Mouse (Mus musculus) liver, postnatal 0 days (tissue): ENCODE measurements around the gene Sox6. TPM values are rescaled to one million over a fixed set of nuclear protein-coding genes. Genes with fewer than 3 reads are reported as not detected.
A peak's percentile ranks its signal among the peaks of the same experiment; 100 is the strongest.

Experiments
- ATAC-seq: fragments of 200-750 bp; cut with Nextera tagmentation; 2 replicates; pipeline ENCODE4 v1.8.0; 2017; ENCODE audit warnings: mild to moderate bottlenecking, moderate library complexity
- DNase-seq: peaks from one replicate; pipeline ENCODE4 v3.0.0-alpha.2; 2016
- H3K27ac ChIP-seq: fragments of 300-500 bp; sonication (generic); 2 replicates; pipeline ENCODE4 v1.5.1; 2014; ENCODE audit warnings: antibody characterized with exemption, moderate library complexity, mild to moderate bottlenecking, low read depth
- H3K27me3 ChIP-seq: fragments of 300-500 bp; sonication (generic); 2 replicates; pipeline ENCODE4 v1.6.1; 2014; ENCODE audit warnings: low read length, control low read depth, mixed read lengths; ENCODE audit not compliant: insufficient read depth
- H3K36me3 ChIP-seq: fragments of 300-500 bp; sonication (generic); replicated peaks from 2 replicates; pipeline ENCODE4 v1.6.1; 2014; ENCODE audit warnings: mild to moderate bottlenecking, control low read depth, low read length, moderate library complexity, mixed read lengths; ENCODE audit not compliant: insufficient read depth
- H3K4me1 ChIP-seq: fragments of 300-500 bp; sonication (generic); 2 replicates; pipeline ENCODE4 v1.6.1; 2014; ENCODE audit warnings: antibody characterized with exemption, mild to moderate bottlenecking, control low read depth; ENCODE audit not compliant: insufficient read depth
- H3K4me2 ChIP-seq: fragments of 300-500 bp; sonication (generic); 2 replicates; pipeline ENCODE4 v1.6.1; 2014; ENCODE audit warnings: low read depth, mild to moderate bottlenecking, low read length, moderate library complexity, mixed read lengths
- H3K4me3 ChIP-seq: fragments of 300-500 bp; sonication (generic); 2 replicates; pipeline ENCODE4 v1.5.1; 2014; ENCODE audit warnings: low read depth, low read length
- H3K9ac ChIP-seq: fragments of 300-500 bp; sonication (generic); replicated peaks from 2 replicates; pipeline ENCODE4 v1.6.1; 2014; ENCODE audit warnings: mild to moderate bottlenecking, moderate library complexity
- H3K9me3 ChIP-seq: fragments of 300-500 bp; sonication (generic); 2 replicates; pipeline ENCODE4 v1.6.1; 2016; ENCODE audit warnings: mild to moderate bottlenecking, control low read depth, low read length, mixed read lengths
- CTCF ChIP-seq: sonication (generic); IDR thresholded peaks from 2 replicates; pipeline ENCODE4 v1.5.1; 2016; ENCODE audit warnings: antibody characterized with exemption, low read depth
- EP300 ChIP-seq: IDR thresholded peaks from 2 replicates; pipeline ENCODE4 v1.6.1; 2016; ENCODE audit warnings: antibody characterized with exemption, low read depth, mild to moderate bottlenecking
- WGBS: fragments of 180-500 bp; shearing (Covaris S2); extraction: QIAGEN DNeasy Blood & Tissue Kit; methylation state at CpG from one replicate; pipeline ENCODE4 v1.1.7; 2014; ENCODE audit not compliant: insufficient replicate concordance; 5-methylcytosine and 5-hydroxymethylcytosine counted together
- polyA plus RNA-seq: library from polyadenylated mRNA; unstranded; fragments of >200 nt; fragmentation: Nextera tagmentation; extraction: Ambion mirVana; gene quantifications from 2 replicates; pipeline ENCODE4 v1.2.1, GENCODE M21; 2015

Sox6 gene
- polyA plus RNA-seq, 1 experiment from 2014 or later: 44.4 TPM

DNA sequence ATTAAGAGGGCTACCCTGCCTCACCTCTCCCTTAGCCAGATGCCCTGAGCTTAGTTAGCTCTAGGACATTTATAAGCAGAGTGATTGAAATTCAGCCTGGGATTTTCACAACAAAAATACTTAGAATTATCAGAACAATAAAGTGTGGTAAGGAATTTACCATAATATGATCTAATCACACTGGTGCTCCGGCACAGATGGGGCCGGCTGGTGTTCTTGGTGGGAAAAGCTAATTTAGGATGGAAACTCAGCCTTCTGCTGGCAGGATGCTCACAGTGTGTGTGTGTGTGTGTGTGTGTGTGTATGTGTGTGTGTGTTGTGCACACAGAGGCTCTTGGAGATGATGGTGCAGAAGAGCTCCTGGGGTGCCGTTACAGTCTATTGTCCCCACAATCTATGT is 501.0 kb downstream of the Sox6 start:
- H3K36me3 ChIP-seq: peaks cover 19% of the 10 kb centered on the region
- ATAC-seq (no peak), DNase-seq (no peak)
- H3K4me1 ChIP-seq: no peaks in the 10 kb centered on the region
- no peaks in the 10 kb centered on the region for H3K27me3 ChIP-seq
- H3K27ac ChIP-seq: no peak overlapping the region
- no peak overlapping the region for H3K9ac ChIP-seq
- 96% methylated on average over 3 of the region's 3 CpGs for WGBS
- no peaks in the 10 kb centered on the region for H3K9me3 ChIP-seq
- H3K4me3 ChIP-seq: no peak overlapping the region
- H3K4me2 ChIP-seq: no peak overlapping the region
- TF ChIP-seq CTCF (no peak), EP300 (no peak)

DNA sequence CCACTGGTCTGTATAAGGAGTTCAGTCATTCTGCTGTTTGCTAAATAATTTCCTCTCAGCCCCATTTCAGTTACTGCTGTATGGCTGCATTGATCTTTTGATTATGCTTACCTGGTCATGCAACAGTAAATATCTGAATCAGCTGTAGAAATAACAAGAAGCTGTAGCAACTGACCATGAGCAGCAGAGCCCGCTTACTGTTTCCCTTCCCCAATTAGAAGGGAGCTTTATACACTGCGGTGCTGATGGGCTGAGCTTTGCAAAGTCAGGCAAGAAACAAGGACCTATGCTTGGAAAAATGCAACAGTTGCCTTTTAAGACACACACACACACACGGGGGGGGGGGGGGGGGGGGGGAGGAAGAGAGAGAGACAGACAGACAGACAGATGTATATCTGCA is 502.1 kb downstream of the Sox6 start:
- Histone ChIP-seq H3K4me3 (no peak overlapping the region), H3K36me3 (peaks cover 11% of the 10 kb centered on the region), H3K4me2 (no peak overlapping the region), H3K27me3 (no peaks in the 10 kb centered on the region), H3K4me1 (no peaks in the 10 kb centered on the region), H3K27ac (no peak overlapping the region), H3K9me3 (no peaks in the 10 kb centered on the region), H3K9ac (no peak overlapping the region)
- WGBS: 78% methylated on average over 3 of the region's 3 CpGs
- TF ChIP-seq EP300 (no peak), CTCF (no peak)
- no peak for DNase-seq
- no peak for ATAC-seq

- DNase-seq: no peak
- ATAC-seq: peak; percentile 58
- Histone ChIP-seq H3K27ac (no peak overlapping the region), H3K9me3 (no peaks in the 10 kb centered on the region), H3K4me3 (no peak overlapping the region), H3K4me1 (no peaks in the 10 kb centered on the region), H3K36me3 (no peaks in the 10 kb centered on the region), H3K9ac (no peak overlapping the region), H3K4me2 (no peak overlapping the region), H3K27me3 (no peaks in the 10 kb centered on the region)
- WGBS: 61% methylated on average over 1 of the region's 1 CpGs
- TF ChIP-seq EP300: no peak
- no peak for TF ChIP-seq CTCF
Observed at GRCm38 (mm10) chr7:115531875-115532274, 506.7 kb downstream of the Sox6 start.

GRCm38 (mm10) chr7:115531217-115531616 is 507.4 kb downstream of the Sox6 start:
- H3K36me3 ChIP-seq: no peaks in the 10 kb centered on the region

GRCm38 (mm10) chr7:115517701-115518100 is 520.9 kb downstream of the Sox6 start:
- H3K36me3 ChIP-seq: no peaks in the 10 kb centered on the region
- no peak overlapping the region for H3K27ac ChIP-seq
- no peak overlapping the region for H3K4me2 ChIP-seq
- no peaks in the 10 kb centered on the region for H3K9me3 ChIP-seq
- WGBS: 85% methylated on average over 1 of the region's 1 CpGs
- TF ChIP-seq EP300: no peak
- no peak for TF ChIP-seq CTCF
- H3K9ac ChIP-seq: no peak overlapping the region
- no peak overlapping the region for H3K4me3 ChIP-seq
- DNase-seq (no peak), ATAC-seq (no peak)
- no peaks in the 10 kb centered on the region for H3K4me1 ChIP-seq
- no peaks in the 10 kb centered on the region for H3K27me3 ChIP-seq

More at GRCm38 (mm10) chr7:115531217-115531616, 507.4 kb downstream of the Sox6 start:
- Histone ChIP-seq H3K4me2 (no peak overlapping the region), H3K27ac (no peak overlapping the region), H3K9me3 (no peaks in the 10 kb centered on the region), H3K9ac (no peak overlapping the region), H3K4me1 (no peaks in the 10 kb centered on the region), H3K4me3 (no peak overlapping the region), H3K27me3 (no peaks in the 10 kb centered on the region)
- 26% methylated on average over 2 of the region's 2 CpGs for WGBS
- no peak for TF ChIP-seq EP300
- no peak for TF ChIP-seq CTCF
- no peak for ATAC-seq
- no peak for DNase-seq

GRCm38 (mm10) chr7:115513681-115514080 is 524.9 kb downstream of the Sox6 start:
- no peaks in the 10 kb centered on the region for H3K4me1 ChIP-seq
- no peak overlapping the region for H3K27ac ChIP-seq
- DNase-seq: no peak
- H3K27me3 ChIP-seq: no peaks in the 10 kb centered on the region
- no peak overlapping the region for H3K4me3 ChIP-seq
- no peak overlapping the region for H3K9ac ChIP-seq
- no peaks in the 10 kb centered on the region for H3K9me3 ChIP-seq
- peaks cover 2% of the 10 kb centered on the region; the same call in 1 of the 2 replicates for H3K36me3 ChIP-seq
- no peak for ATAC-seq
- 94% methylated on average over 8 of the region's 8 CpGs for WGBS
- H3K4me2 ChIP-seq: no peak overlapping the region
- TF ChIP-seq EP300: no peak
- no peak for TF ChIP-seq CTCF

DNA sequence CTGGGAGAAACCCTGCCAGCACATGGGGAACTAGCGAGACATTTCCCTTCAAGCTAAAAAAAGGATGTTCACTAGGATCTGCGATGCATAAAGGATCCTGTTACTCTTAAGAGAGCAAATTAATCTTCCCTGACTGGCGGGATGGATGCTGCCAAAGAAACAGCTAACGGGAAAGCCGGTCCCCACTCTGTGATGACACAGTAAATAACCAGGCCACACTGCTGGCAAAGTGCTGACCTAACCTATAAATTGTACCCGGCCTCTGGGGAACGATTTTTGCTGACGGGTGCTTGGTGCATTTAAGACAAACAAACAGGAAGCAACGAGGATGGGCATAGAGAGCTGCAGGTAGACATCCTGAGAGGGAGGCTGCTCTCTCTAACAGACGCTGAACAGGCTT is 526.8 kb downstream of the Sox6 start:
- 62% methylated on average over 10 of the region's 10 CpGs for WGBS
- DNase-seq (no peak), ATAC-seq (no peak)
- Histone ChIP-seq H3K27ac (no peak overlapping the region), H3K27me3 (no peaks in the 10 kb centered on the region), H3K4me3 (no peak overlapping the region), H3K9me3 (no peaks in the 10 kb centered on the region), H3K4me1 (no peaks in the 10 kb centered on the region), H3K4me2 (no peak overlapping the region), H3K36me3 (peaks cover 2% of the 10 kb centered on the region; the same call in 1 of the 2 replicates), H3K9ac (no peak overlapping the region)
- TF ChIP-seq EP300 (no peak), CTCF (no peak)
